Mouse (Mus musculus): ENCODE data around the gene Arfip2. TPM values are rescaled to one million over a fixed set of nuclear protein-coding genes. Genes with fewer than 3 reads are reported as not detected.

Arfip2 gene
- polyA plus RNA-seq, 1 experiment from 2014 or later, result 97.0 TPM

DNA sequence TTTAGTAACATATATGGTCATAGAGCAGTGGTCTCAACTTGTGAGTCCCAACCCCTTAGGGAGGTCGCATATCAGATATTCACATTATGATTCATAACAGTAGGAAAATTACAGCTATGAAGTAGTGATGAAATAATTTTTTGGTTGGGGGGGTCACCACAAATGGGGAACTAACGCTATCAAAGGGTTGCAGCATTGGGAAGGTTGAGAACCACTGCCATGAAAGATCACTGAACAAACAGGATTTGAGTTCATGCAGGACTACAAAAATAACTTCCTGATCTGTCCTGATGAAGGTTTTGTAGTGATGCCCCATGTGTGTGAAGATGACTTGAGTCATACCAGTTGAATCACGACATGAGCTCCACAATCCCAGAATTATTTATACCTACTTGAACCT lies 31.7 kb downstream of the Arfip2 start:
- WGBS, result 90% methylated on average over 3 of the region's 3 CpGs
- no peak overlapping the region for H3K9ac ChIP-seq
- H3K4me3 ChIP-seq, result no peak overlapping the region
- no peak for ATAC-seq (ENCODE audit: low FRiP score, low read depth)
- peaks cover 8% of the 10 kb centered on the region for H3K9me3 ChIP-seq
- H3K27me3 ChIP-seq, result no peaks in the 10 kb centered on the region
- H3K4me1 ChIP-seq, result no peaks in the 10 kb centered on the region
- no peak overlapping the region for H3K4me2 ChIP-seq (replicated peaks)
- peaks cover 42% of the 10 kb centered on the region for H3K36me3 ChIP-seq
- H3K27ac ChIP-seq, result no peak overlapping the region

GRCm38 (mm10) chr7:105602860-105603623 lies 37.2 kb downstream of the Arfip2 start:
- H3K9me3 ChIP-seq, result peaks cover 8% of the 10 kb centered on the region
- no peak overlapping the region for H3K9ac ChIP-seq
- 37% methylated on average over 9 of the region's 9 CpGs for WGBS
- 0 out of 2 replicates have a peak, but pooled peaks have one; percentile 40 for ATAC-seq (ENCODE audit: low FRiP score, low read depth)
- no peak overlapping the region for H3K4me3 ChIP-seq
- H3K36me3 ChIP-seq, result no peaks in the 10 kb centered on the region
- H3K27ac ChIP-seq, result no peak overlapping the region
- H3K4me2 ChIP-seq (replicated peaks), result no peak overlapping the region
- no peaks in the 10 kb centered on the region for H3K27me3 ChIP-seq
- no peaks in the 10 kb centered on the region for H3K4me1 ChIP-seq

GRCm38 (mm10) chr7:105590097-105590496 lies 50.1 kb downstream of the Arfip2 start:
- Histone ChIP-seq H3K4me1 (no peaks in the 10 kb centered on the region), H3K4me3 (no peak overlapping the region), H3K27me3 (no peaks in the 10 kb centered on the region), H3K9me3 (no peaks in the 10 kb centered on the region), H3K9ac (no peak overlapping the region), H3K4me2 (replicated peaks) (no peak overlapping the region), H3K27ac (no peak overlapping the region), H3K36me3 (no peaks in the 10 kb centered on the region)
- no peak for ATAC-seq (ENCODE audit: low FRiP score, low read depth)
- 44% methylated on average over 7 of the region's 7 CpGs for WGBS

DNA sequence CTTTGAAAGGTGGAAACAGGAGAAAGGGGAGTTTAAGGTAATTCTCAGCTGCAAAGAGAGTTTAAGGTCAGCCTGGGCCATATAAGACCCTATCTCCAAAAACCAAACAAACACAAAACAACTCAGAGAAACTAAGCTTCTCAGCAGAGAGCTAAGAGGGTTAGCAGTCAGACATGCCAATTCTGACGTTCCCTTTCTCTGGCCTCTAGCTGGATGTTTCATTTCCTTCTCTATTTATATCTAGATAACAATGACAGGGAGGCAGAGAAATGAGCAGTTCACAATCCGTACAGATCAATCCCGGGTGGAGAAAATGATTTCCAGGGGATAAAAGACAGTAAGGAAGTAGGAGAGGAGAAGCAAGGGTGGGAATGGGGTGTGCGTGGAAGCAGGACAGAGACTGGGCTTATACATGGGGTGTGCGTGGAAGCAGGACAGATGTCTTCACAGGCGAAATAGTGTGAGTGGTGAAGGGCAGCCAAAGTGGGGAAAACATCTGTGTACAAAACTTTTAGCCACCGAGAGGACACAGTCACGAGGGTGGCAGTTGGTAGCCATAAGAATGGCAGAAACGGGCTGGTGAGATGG lies 51.8 kb downstream of the Arfip2 start:
- no peak overlapping the region for H3K4me2 ChIP-seq (replicated peaks)
- no peak overlapping the region for H3K27ac ChIP-seq
- H3K4me3 ChIP-seq, result no peak overlapping the region
- 73% methylated on average over 9 of the region's 9 CpGs for WGBS
- H3K9ac ChIP-seq, result no peak overlapping the region
- no peak for ATAC-seq (ENCODE audit: low FRiP score, low read depth)
- H3K9me3 ChIP-seq, result no peaks in the 10 kb centered on the region
- no peaks in the 10 kb centered on the region for H3K36me3 ChIP-seq
- H3K4me1 ChIP-seq, result no peaks in the 10 kb centered on the region
- no peaks in the 10 kb centered on the region for H3K27me3 ChIP-seq

Other genes with a start within 250 kb of the Arfip2 start
- gene Fam160a2, start 240.4 kb downstream of the Arfip2 start, polyA plus RNA-seq (2015; fragmentation: Nextera tagmentation; extraction: Ambion mirVana), result 47.0 and 49.2 TPM in 2 replicates
- gene Cnga4, start 235.8 kb downstream of the Arfip2 start, polyA plus RNA-seq (2015; fragmentation: Nextera tagmentation; extraction: Ambion mirVana), result not detected in 2 replicates
- 0.09 TPM in 1 of 2 replicates, not detected in the other for gene Cckbr, start 214.7 kb downstream of the Arfip2 start, polyA plus RNA-seq (2015; fragmentation: Nextera tagmentation; extraction: Ambion mirVana)
- gene Cavin3, start 158.1 kb downstream of the Arfip2 start, polyA plus RNA-seq (2015; fragmentation: Nextera tagmentation; extraction: Ambion mirVana), result 51.2 and 52.2 TPM in 2 replicates
- gene Smpd1, start 86.1 kb downstream of the Arfip2 start, polyA plus RNA-seq (2015; fragmentation: Nextera tagmentation; extraction: Ambion mirVana), result 40.1 and 40.8 TPM in 2 replicates
- gene Apbb1, start 58.8 kb downstream of the Arfip2 start, polyA plus RNA-seq (2015; fragmentation: Nextera tagmentation; extraction: Ambion mirVana), result 51.1 and 58.3 TPM in 2 replicates
- gene Hpx, start 40.3 kb downstream of the Arfip2 start, polyA plus RNA-seq (2015; fragmentation: Nextera tagmentation; extraction: Ambion mirVana), result 0.37 and 1.00 TPM in 2 replicates
- 36.9 and 38.0 TPM in 2 replicates for gene Trim3, start 6.8 kb downstream of the Arfip2 start, polyA plus RNA-seq (2015; fragmentation: Nextera tagmentation; extraction: Ambion mirVana)
- 182 and 195 TPM in 2 replicates for gene Timm10b, start 360 bp downstream of the Arfip2 start, polyA plus RNA-seq (2015; fragmentation: Nextera tagmentation; extraction: Ambion mirVana)
- 23.7 and 28.5 TPM in 2 replicates for gene Gm45799, start 136 bp upstream of the Arfip2 start, polyA plus RNA-seq (2015; fragmentation: Nextera tagmentation; extraction: Ambion mirVana)
- 1.7 and 1.9 TPM in 2 replicates for gene Dnhd1, start 10.4 kb upstream of the Arfip2 start, polyA plus RNA-seq (2015; fragmentation: Nextera tagmentation; extraction: Ambion mirVana)
- gene Ilk, start 96.2 kb upstream of the Arfip2 start, polyA plus RNA-seq (2015; fragmentation: Nextera tagmentation; extraction: Ambion mirVana), result 312 and 317 TPM in 2 replicates
- gene Rrp8, start 97.0 kb upstream of the Arfip2 start, polyA plus RNA-seq (2015; fragmentation: Nextera tagmentation; extraction: Ambion mirVana), result 44.0 and 44.3 TPM in 2 replicates
- gene Taf10, start 103.9 kb upstream of the Arfip2 start, polyA plus RNA-seq (2015; fragmentation: Nextera tagmentation; extraction: Ambion mirVana), result 118 and 133 TPM in 2 replicates
- gene Tpp1, start 111.8 kb upstream of the Arfip2 start, polyA plus RNA-seq (2015; fragmentation: Nextera tagmentation; extraction: Ambion mirVana), result 42.5 and 50.8 TPM in 2 replicates
- 20.5 and 22.2 TPM in 2 replicates for gene Dchs1, start 147.2 kb upstream of the Arfip2 start, polyA plus RNA-seq (2015; fragmentation: Nextera tagmentation; extraction: Ambion mirVana)
- 341 and 356 TPM in 2 replicates for gene Mrpl17, start 170.7 kb upstream of the Arfip2 start, polyA plus RNA-seq (2015; fragmentation: Nextera tagmentation; extraction: Ambion mirVana)

All from limb, embryonic 13.5 days (tissue).